Mouse (Mus musculus) lung, postnatal 10 days (tissue): ENCODE data around the gene Egflam.

ENCODE experiments used
- DNase-seq: peaks from one replicate; pipeline ENCODE4 v3.0.0; 2021

Egflam gene

DNA sequence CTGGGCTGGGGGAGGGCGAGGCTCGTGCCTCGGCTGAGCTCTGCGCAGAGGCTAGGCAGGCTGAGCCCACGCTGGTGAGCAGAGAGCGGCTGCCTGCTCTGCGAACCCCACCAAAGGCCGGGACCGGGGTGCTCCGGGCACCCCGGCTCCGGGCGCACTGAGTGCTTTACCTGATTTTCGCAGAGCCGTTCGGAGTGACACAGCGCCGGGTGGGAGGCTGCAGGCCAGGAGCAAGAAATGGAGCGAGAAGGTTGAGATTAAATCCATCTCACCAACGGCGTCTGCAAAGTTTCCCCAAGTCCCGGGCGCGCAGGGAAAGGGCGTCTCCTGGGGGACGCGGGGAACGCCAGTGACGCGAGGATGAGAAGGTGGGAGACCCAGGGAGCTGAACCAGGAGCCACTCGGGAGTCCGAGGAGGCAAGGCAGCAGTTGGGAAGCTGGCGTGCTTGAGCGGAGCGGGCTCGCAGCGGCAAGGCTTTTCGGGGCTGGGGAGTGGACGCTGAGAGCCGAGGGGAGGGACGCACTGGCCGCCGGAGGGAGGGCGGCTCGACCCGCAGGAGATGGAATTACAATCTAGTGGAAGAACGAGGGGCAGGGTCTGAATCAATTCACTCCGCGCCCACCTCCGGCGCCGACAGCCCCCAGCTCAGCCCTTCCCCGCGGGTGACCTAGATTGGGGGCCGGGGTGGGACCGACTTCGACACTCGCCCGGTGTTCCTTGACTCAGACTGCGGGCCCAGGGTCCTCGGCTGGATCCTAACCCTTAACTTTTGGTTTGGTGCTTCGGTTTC, at the start of gene Egflam:
Gene Egflam (minus strand): TSS at position 578 of the 791 bp plus-strand sequence.
- peak; percentile 59 for DNase-seq

GRCm38 (mm10) chr15:7443396-7444315, 45.5 kb upstream of the Egflam start:
- peak; percentile 68 for DNase-seq

GRCm38 (mm10) chr15:7442148-7443100, 44.2 kb upstream of the Egflam start:
- peak; percentile 61 for DNase-seq

- DNase-seq, result no peak
These were observed 26.1 kb upstream of the Egflam start for GRCm38 (mm10) chr15:7424282-7424681.

DNA sequence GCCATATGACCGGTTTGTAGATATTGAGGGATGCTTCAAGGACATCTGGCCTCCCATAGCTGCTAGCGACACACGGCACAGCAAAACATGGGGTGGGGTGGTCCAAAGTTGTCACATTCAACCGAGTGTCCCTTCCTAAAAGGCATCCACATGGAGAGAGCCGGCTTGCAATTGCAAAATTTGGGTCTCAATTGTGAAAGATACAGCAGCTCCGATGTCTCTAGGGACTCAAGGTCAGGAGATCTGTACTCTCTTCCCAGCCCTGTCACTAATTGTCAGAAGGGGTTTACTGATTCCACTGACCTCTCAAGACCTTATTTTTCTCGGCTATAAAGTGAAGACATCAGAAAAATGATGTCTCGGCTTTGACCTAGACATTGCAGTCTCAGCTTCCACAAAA, 6.3 kb upstream of the Egflam start:
- DNase-seq, result peak; percentile 20

- peak; percentile 75 for DNase-seq
These were observed 680 bp upstream of the Egflam start for GRCm38 (mm10) chr15:7398609-7399540.

DNA sequence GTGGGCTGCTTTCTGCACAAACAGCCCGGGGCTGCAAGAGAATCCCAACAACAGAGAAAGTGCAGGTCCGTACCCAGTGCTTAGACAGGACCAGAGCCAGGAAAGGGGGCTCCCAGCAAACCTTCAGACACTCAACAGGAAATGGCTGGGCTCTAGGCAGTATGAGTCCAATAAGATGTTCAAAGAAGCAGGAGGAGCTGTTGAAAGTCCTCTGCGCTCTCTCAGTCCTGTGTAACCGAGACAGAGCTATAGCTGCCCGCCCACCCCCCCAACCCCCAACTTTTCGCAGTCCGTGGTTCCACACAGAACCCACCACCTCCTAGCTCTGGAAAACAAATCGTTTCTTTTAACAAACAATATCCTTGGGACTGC, 763 bp downstream of the Egflam start:
- DNase-seq, result peak; percentile 54

DNA sequence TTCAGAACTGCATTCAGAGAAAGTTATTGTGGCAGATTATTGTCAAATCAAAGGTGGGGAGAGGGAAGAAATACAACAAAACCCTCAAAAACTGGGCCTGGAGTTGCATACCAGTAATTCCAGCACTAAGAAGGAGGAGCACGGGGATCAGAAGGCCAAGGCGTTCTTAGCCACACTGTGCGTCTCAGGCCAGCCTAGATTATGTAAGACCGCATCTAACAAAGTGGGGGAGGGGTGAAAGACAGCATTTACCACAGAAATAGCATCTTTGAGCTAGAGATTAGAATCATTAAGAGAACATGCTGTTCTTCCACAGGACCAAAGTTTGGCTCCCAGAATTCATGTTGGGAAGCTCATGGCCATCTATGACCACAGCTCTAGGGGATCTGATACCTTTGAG, 14.8 kb downstream of the Egflam start:
- DNase-seq, result peak; percentile 29

- peak; percentile 35 for DNase-seq
These were observed 15.7 kb downstream of the Egflam start for GRCm38 (mm10) chr15:7382457-7382856.

GRCm38 (mm10) chr15:7352635-7353051, 45.6 kb downstream of the Egflam start:
- peak; percentile 85 for DNase-seq

DNA sequence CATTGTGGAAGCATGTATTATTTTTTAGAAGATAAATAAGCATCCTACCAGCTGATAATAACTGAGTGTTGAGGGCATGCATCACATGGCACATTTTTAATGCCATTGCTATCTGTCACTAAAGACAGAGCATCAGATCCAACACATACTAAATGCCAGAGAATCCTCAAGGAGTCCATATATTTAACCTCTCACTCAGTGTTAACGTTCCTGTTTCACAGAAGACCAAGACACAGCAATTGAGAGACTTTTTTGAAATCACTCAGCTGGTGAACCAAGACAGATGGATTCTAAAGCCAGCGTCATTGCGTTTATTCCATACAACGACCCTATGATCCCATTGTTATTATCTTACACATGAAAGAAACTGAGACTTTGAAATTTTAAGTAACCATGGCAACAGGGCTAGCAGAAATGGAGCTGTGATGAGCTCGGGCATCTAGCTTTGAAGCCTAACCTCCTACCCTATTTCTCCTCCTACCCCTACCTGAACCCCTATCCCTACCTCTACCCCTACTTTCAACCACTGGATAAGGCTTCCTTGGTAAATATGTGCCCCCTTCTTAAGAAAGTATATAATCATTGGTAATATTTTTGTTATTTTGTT, 57.4 kb downstream of the Egflam start:
- no peak for DNase-seq

DNA sequence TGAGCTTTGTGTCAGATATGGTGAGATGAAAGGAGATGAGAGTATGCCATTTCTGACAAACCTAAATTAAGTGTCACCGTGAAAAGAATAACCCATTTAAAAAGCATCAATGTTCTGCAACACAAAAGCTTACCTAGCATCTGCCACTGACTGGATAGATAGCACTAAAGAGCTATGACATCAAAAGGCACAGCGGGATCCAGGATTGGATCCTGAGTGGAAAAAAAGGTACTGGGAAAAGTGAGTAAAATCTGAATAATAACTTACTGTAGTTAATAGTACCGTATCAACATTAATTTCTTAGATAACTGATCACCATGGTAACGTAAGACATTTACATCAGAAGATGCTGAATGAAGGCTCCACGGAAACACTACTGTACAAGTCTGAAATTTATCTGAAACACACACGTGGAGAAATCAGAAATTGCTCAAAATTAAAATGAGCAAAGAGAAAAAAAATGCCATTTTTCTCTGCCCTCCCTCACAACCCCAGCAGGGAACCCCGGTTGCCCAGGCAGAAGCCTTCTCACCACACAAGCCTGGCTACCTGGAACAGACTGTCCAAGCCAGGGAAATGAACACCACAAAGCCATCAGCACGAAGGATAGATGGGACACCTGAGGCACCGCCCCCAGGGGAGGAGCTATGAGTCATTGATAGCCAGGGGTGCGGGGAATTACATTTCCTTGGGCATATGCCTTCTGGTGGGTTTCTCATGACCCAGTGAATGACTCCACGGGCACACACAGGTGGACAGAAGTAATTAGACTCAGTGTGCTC, 63.5 kb downstream of the Egflam start:
- no peak for DNase-seq

DNA sequence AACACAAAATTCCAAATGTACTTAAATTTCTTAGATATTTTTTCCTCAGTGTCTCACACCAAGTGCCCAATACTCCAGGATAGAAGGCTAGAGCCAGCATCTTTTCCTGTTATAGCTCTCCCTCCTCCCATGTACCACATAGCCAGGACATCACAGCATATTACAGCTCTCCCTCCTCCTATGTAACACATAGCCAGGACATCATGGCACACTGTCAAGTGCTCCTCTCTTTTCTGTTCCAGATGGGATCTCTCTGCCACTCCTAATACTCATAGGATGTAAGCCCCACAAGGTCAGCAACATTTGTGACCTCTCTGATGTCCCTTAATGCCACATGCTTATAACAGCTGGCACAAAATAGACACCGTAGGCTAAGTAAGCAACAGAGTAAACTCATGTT, 65.3 kb downstream of the Egflam start:
- peak; percentile 19 for DNase-seq

GRCm38 (mm10) chr15:7322599-7323311, 75.4 kb downstream of the Egflam start:
- no peak for DNase-seq

- no peak for DNase-seq
These were observed 77.3 kb downstream of the Egflam start for GRCm38 (mm10) chr15:7320901-7321300.

GRCm38 (mm10) chr15:7315539-7315938, 82.7 kb downstream of the Egflam start:
- DNase-seq, result no peak

DNA sequence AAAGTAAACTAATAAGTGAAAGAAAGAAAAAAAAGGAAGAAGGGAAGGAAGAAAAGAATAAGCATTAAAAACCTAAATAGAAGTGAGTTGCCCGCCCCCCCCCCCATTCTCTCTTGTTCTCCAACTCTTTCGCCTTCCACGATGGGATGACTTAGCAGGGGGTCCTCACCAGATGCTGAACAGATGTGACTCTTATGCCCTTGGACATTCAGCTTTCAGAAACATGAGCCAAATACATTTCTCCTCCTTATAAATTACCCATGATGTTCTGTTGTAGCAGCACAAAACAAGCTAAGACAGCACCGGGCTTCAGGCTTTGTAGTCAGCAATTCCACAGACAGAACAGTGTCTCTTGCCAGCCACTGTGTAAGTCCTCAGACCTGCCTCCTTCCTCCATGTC, 89.5 kb downstream of the Egflam start:
- no peak for DNase-seq

DNA sequence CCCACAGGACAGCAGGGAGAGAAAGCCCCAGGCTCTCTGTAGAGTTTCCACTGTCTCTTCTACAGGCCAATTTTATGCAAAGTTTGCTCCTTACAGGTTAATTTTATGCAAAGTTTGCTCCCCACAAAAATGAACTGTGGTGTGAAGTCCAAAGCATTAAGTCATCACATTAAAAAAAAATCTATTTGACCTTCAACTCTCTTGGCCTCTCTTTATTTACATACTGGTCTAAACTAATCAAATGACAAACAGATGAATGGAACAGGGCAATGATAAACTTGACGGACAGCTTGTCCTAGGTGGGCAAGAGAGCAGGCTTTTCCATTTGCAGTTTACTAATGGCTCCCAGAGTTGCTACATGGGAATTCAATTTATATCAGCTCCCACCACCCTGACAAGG, 98.3 kb downstream of the Egflam start:
- DNase-seq, result no peak

DNA sequence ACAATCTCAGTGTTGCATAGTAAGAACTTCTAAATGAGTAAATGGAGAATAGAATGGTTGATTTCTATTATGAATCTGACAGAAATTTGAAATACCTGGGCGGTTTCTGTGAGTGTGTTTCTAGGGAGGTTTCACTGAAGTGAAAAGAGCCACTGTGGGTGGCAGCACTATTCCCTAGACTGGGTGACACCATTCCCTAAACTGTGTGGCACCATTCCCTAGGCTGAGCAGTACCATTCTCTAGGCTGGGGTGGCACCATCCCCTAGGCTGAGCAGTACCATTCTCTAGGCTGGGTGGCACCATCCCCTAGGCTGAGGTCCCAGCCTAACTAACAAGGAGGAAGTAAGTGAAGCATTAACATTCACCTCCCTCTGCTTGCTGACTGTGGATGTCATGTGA, 103.0 kb downstream of the Egflam start:
- no peak for DNase-seq

DNA sequence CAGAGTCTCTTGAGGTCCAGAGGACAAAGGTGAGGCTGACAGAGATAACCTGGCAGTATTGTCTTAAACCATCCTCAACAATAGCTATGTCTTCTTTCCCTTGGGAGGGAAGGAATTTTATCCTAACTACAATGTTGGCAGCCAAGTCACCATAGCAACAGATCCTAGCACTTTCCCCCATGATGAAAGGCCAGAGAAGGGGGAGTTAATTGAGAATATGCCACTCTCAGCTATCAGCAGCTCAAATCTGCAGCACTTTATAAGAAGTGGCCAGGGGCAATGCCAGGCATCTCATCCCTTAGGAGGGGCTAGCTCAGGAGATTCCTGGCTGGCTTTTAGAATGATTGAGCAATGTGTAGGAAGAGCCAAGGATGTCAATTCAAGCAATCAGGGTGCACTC, 105.3 kb downstream of the Egflam start:
- DNase-seq, result no peak
